22 mouse cellular contexts compared by ENCODE assay signal in the genomic region with DNA sequence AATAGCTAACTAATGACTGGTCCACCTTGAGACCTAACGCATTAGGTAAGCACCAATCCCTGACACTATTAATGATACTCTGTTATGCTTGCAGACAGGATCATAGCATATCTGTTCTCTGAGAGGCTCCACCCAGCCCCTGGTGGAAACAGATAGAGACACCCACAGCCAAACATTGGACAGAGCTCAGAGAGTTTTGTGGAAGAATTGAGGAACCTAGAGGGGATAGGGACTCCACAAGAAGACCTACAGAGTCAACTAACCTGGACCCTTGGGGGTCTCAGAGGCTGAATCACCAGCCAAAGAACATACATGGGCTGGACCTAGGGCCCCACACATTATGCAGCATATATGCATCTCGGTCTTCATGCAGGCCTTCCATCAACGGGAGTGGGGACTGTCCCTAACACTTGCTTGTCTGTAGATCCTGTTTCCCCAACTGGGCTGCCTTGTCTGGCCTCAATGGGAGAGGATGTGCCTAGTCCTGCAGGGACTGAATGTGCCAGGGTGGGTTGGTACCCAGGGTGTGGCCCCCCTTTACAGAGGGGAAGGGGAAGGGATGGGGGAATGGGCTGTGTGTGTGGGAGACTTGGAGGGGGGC. TPM values are rescaled to one million over a fixed set of nuclear protein-coding genes. Genes with fewer than 3 reads are reported as not detected.
DNase-seq lines count a peak whose midpoint lies in the region; ATAC-seq and TF ChIP-seq lines count a peak whose summit lies in the region.
"Had no signal": no experiment of that assay in that cellular context is flagged by ENCODE, and none has a peak within 500 bp of the region (broad histone marks: within the 10 kb centered on the region; RNA-seq: fewer than 3 reads in every experiment).

No protein-coding gene starts in this region.

- H3K4me1 ChIP-seq in liver, postnatal 0 days (ENCODE audit: insufficient read depth), result no peaks in the 10 kb centered on the region
- H3K4me1 ChIP-seq: embryonic facial prominence, embryonic 12.5 days; heart, embryonic 10.5 days; hindbrain, embryonic 10.5 days; limb, embryonic 15.5 days; midbrain, embryonic 15.5 days had no signal

- peak overlapping the region; percentile 57 for H3K27ac ChIP-seq in liver, postnatal 0 days (ENCODE audit: low read depth)
- H3K27ac ChIP-seq: embryonic facial prominence, embryonic 12.5 days; heart, embryonic 10.5 days; hindbrain, embryonic 10.5 days; hindbrain, postnatal 0 days; limb, embryonic 15.5 days; midbrain, embryonic 15.5 days had no signal

- peak; percentile 17; the same call in 1 of the 2 replicates for TF ChIP-seq CTCF in liver, postnatal 0 days (IDR thresholded peaks at IDR 0.05; ENCODE audit: low read depth)

- 56% methylated on average over 3 of the region's 3 CpGs for WGBS in liver, postnatal 0 days (ENCODE audit: insufficient replicate concordance)

- H3K4me2 ChIP-seq in liver, postnatal 0 days (ENCODE audit: low read depth, low read length), result peak overlapping the region; percentile 36
- H3K4me2 ChIP-seq: embryonic facial prominence, embryonic 12.5 days; limb, embryonic 15.5 days; midbrain, embryonic 15.5 days had no signal

- no peak overlapping the region for H3K4me3 ChIP-seq in liver, postnatal 0 days (ENCODE audit: low read depth, low read length)
- H3K4me3 ChIP-seq: embryonic facial prominence, embryonic 12.5 days; heart, embryonic 10.5 days; hindbrain, embryonic 10.5 days; limb, embryonic 15.5 days; midbrain, embryonic 15.5 days had no signal

- H3K36me3 ChIP-seq in liver, postnatal 0 days (replicated peaks; ENCODE audit: insufficient read depth, low read length), result no peaks in the 10 kb centered on the region
- H3K36me3 ChIP-seq: embryonic facial prominence, embryonic 12.5 days; heart, embryonic 10.5 days; hindbrain, embryonic 10.5 days; limb, embryonic 15.5 days; midbrain, embryonic 15.5 days had no signal

- ATAC-seq in liver, postnatal 0 days, result peak; percentile 93
- ATAC-seq: CD4-positive, CD25-positive, alpha-beta regulatory T cell, adult 4 months; forebrain, embryonic 16.5 days; hindbrain, postnatal 0 days; lung, postnatal 0 days; midbrain, embryonic 15.5 days had no signal

- no peaks in the 10 kb centered on the region for H3K9me3 ChIP-seq in liver, postnatal 0 days (ENCODE audit: low read length)
- H3K9me3 ChIP-seq: embryonic facial prominence, embryonic 12.5 days; heart, embryonic 10.5 days; hindbrain, embryonic 10.5 days; limb, embryonic 15.5 days; midbrain, embryonic 15.5 days had no signal

- TF ChIP-seq EP300 in liver, postnatal 0 days (IDR thresholded peaks at IDR 0.05; ENCODE audit: low read depth), result peak; percentile 75

- peak; percentile 8 for DNase-seq in spleen, adult 12 weeks (ENCODE audit: low spot score)
- DNase-seq in spleen, adult 18-20 months, result no peak
- DNase-seq in liver (peak; percentile 75), adipocyte (ENCODE audit: low spot score) (no peak)
- DNase-seq in liver, postnatal 0 days, result peak; percentile 26
- no peak for DNase-seq in gastrocnemius, postnatal 25 days
- no peak for DNase-seq in urinary bladder, postnatal 10 days (ENCODE audit: low spot score)
- DNase-seq: adrenal gland, postnatal 36 days; cerebellum, adult 9-10 months; kidney, adult 18-20 months; kidney, postnatal 10 days; right cerebral cortex, postnatal 14 days; thymus, adult 18-20 months had no signal

- H3K27me3 ChIP-seq in liver, postnatal 0 days (ENCODE audit: insufficient read depth, low read length), result no peaks in the 10 kb centered on the region; the same call in 1 of the 2 replicates
- H3K27me3 ChIP-seq: midbrain, embryonic 15.5 days had no signal

- no peak overlapping the region for H3K9ac ChIP-seq in liver, postnatal 0 days (replicated peaks)
- H3K9ac ChIP-seq: embryonic facial prominence, embryonic 12.5 days; limb, embryonic 15.5 days; midbrain, embryonic 15.5 days had no signal

RNA-seq across cellular contexts. Expression of a gene that starts 15.1 kb away (rescaled TPM):
- polyA plus RNA-seq in liver, postnatal 0 days (2015; fragmentation: Nextera tagmentation; extraction: Ambion mirVana), result 4.4 and 5.2 TPM in 2 replicates
- total RNA-seq in gastrocnemius, postnatal 25 days (2021), result 1 to 10 TPM; 5.7 to 6.8 TPM

Comparison
In these comparisons a context has a peak if more than half of its experiments do, and no peak if none do; other contexts are left out.
1. DNase-seq: peak in spleen, adult 12 weeks (single experiment), liver (single experiment) and liver, postnatal 0 days (single experiment); none in spleen, adult 18-20 months (0 of 2), adipocyte (single experiment), gastrocnemius, postnatal 25 days (single experiment) and urinary bladder, postnatal 10 days (single experiment).